Mouse (Mus musculus) embryonic facial prominence, embryonic 14.5 days (tissue): ENCODE data around the gene Nudt1. TPM values are rescaled to one million over a fixed set of nuclear protein-coding genes. Genes with fewer than 3 reads are reported as not detected.

ENCODE experiments used
- ATAC-seq: fragments of 200-750 bp; cut with Nextera tagmentation; 2 replicates; pipeline ENCODE4 v1.8.0; 2017; ENCODE audit warnings: low read depth, moderate number of reproducible peaks, moderate TSS enrichment
- DNase-seq: peaks from one replicate; pipeline ENCODE4 v3.0.0-alpha.2; 2015; ENCODE audit warnings: low spot score
- H3K27ac ChIP-seq: fragments of 300-500 bp; sonication (generic); replicated peaks from 2 replicates; pipeline ENCODE4 v1.5.1; 2014; ENCODE audit warnings: low read depth, mild to moderate bottlenecking, low read length, moderate library complexity
- H3K27me3 ChIP-seq: fragments of 300-500 bp; sonication (generic); replicated peaks from 2 replicates; pipeline ENCODE4 v1.6.1; 2014; ENCODE audit warnings: low read length; ENCODE audit not compliant: control insufficient read depth, insufficient read depth
- H3K36me3 ChIP-seq: fragments of 300-500 bp; sonication (generic); 2 replicates; pipeline ENCODE4 v1.6.1; 2014; ENCODE audit warnings: low read length, mixed read lengths; ENCODE audit not compliant: control insufficient read depth, insufficient read depth
- H3K4me1 ChIP-seq: fragments of 300-500 bp; sonication (generic); 2 replicates; pipeline ENCODE4 v1.6.1; 2014; ENCODE audit warnings: antibody characterized with exemption, low read length; ENCODE audit not compliant: control insufficient read depth, insufficient read depth
- H3K4me2 ChIP-seq: fragments of 300-500 bp; sonication (generic); 2 replicates; pipeline ENCODE4 v1.6.1; 2014; ENCODE audit warnings: low read depth, mild to moderate bottlenecking, low read length, moderate library complexity, mixed read lengths
- H3K4me3 ChIP-seq: fragments of 300-500 bp; sonication (generic); 2 replicates; pipeline ENCODE4 v1.5.1; 2014; ENCODE audit warnings: low read depth, mild to moderate bottlenecking, low read length
- H3K9ac ChIP-seq: fragments of 300-500 bp; sonication (generic); 2 replicates; pipeline ENCODE4 v1.6.1; 2014; ENCODE audit warnings: low read depth, mild to moderate bottlenecking, low read length, moderate library complexity, mixed read lengths
- H3K9me3 ChIP-seq: fragments of 300-500 bp; sonication (generic); 2 replicates; pipeline ENCODE4 v1.6.1; 2016; ENCODE audit warnings: low read length; ENCODE audit not compliant: control insufficient read depth
- WGBS: fragments of 180-500 bp; shearing (Covaris S2); extraction: QIAGEN DNeasy Blood & Tissue Kit; methylation state at CpG from one replicate; pipeline ENCODE4 v1.1.7; 2014; 5-methylcytosine and 5-hydroxymethylcytosine counted together
- polyA plus RNA-seq: library from polyadenylated mRNA; unstranded; fragments of >200 nt; fragmentation: Nextera tagmentation; extraction: Ambion mirVana; gene quantifications from 2 replicates; pipeline ENCODE4 v1.2.1, GENCODE M21; 2014

Nudt1 gene
- polyA plus RNA-seq, 1 experiment from 2014 or later: 33.1 TPM

GRCm38 (mm10) chr5:140292152-140292551 is 29.3 kb upstream of the Nudt1 start:
- no peak overlapping the region for H3K4me3 ChIP-seq
- H3K27ac ChIP-seq: no peak overlapping the region
- H3K9me3 ChIP-seq: no peaks in the 10 kb centered on the region
- H3K4me1 ChIP-seq: no peaks in the 10 kb centered on the region
- H3K36me3 ChIP-seq: peaks cover 55% of the 10 kb centered on the region
- 77% methylated on average over 1 of the region's 1 CpGs for WGBS
- no peak overlapping the region for H3K9ac ChIP-seq
- peak; percentile 82 for DNase-seq
- no peaks in the 10 kb centered on the region for H3K27me3 ChIP-seq
- no peak overlapping the region for H3K4me2 ChIP-seq
- ATAC-seq: peak; percentile 63; the same call in 1 of the 2 replicates

- WGBS: 95% methylated on average over 4 of the region's 4 CpGs
- no peaks in the 10 kb centered on the region for H3K4me1 ChIP-seq
- no peak for ATAC-seq
- no peak overlapping the region for H3K9ac ChIP-seq
- H3K4me2 ChIP-seq: no peak overlapping the region
- no peak overlapping the region for H3K4me3 ChIP-seq
- no peaks in the 10 kb centered on the region for H3K9me3 ChIP-seq
- DNase-seq: no peak
- H3K27ac ChIP-seq: no peak overlapping the region
- no peaks in the 10 kb centered on the region for H3K27me3 ChIP-seq
- peaks cover 77% of the 10 kb centered on the region for H3K36me3 ChIP-seq
These were observed 23.2 kb upstream of the Nudt1 start for GRCm38 (mm10) chr5:140298291-140298690.

- DNase-seq (no peak), ATAC-seq (no peak)
- no peak overlapping the region for H3K9ac ChIP-seq
- H3K4me2 ChIP-seq: no peak overlapping the region
- no peaks in the 10 kb centered on the region for H3K27me3 ChIP-seq
- H3K4me3 ChIP-seq: no peak overlapping the region
- 90% methylated on average over 8 of the region's 8 CpGs for WGBS
- H3K27ac ChIP-seq: no peak overlapping the region
- no peaks in the 10 kb centered on the region for H3K9me3 ChIP-seq
- H3K4me1 ChIP-seq: no peaks in the 10 kb centered on the region
- H3K36me3 ChIP-seq: peaks cover 74% of the 10 kb centered on the region
These were observed 15.4 kb upstream of the Nudt1 start for GRCm38 (mm10) chr5:140306016-140306415.

- 91% methylated on average over 14 of the region's 14 CpGs for WGBS
- no peak overlapping the region for H3K9ac ChIP-seq
- H3K4me2 ChIP-seq: no peak overlapping the region
- peaks cover 75% of the 10 kb centered on the region for H3K36me3 ChIP-seq
- H3K9me3 ChIP-seq: no peaks in the 10 kb centered on the region
- no peak overlapping the region for H3K27ac ChIP-seq
- no peaks in the 10 kb centered on the region for H3K27me3 ChIP-seq
- DNase-seq (no peak), ATAC-seq (0 out of 2 replicates have a peak, but pooled peaks have one; percentile 44)
- no peak overlapping the region for H3K4me3 ChIP-seq
- H3K4me1 ChIP-seq: no peaks in the 10 kb centered on the region
These were observed 13.9 kb upstream of the Nudt1 start for GRCm38 (mm10) chr5:140307602-140308001.

- H3K27ac ChIP-seq: no peak overlapping the region
- H3K27me3 ChIP-seq: no peaks in the 10 kb centered on the region
- no peak overlapping the region for H3K9ac ChIP-seq
- ATAC-seq: no peak
- H3K36me3 ChIP-seq: peaks cover 29% of the 10 kb centered on the region
- H3K4me3 ChIP-seq: no peak overlapping the region
- peak; percentile 6 for DNase-seq
- H3K4me1 ChIP-seq: 0 out of 2 replicates have a peak, but pooled peaks cover 4% of the 10 kb centered on the region
- no peak overlapping the region for H3K4me2 ChIP-seq
- 85% methylated on average over 3 of the region's 3 CpGs for WGBS
- H3K9me3 ChIP-seq: no peaks in the 10 kb centered on the region
These were observed 4.7 kb upstream of the Nudt1 start for GRCm38 (mm10) chr5:140316716-140317115.

- Histone ChIP-seq H3K4me2 (peak overlapping the region; percentile 61), H3K36me3 (peaks cover 10% of the 10 kb centered on the region; the same call in 1 of the 2 replicates), H3K9me3 (no peaks in the 10 kb centered on the region), H3K27me3 (no peaks in the 10 kb centered on the region), H3K27ac (peak overlapping the region; percentile 86), H3K9ac (peak overlapping the region; percentile 93), H3K4me3 (peak overlapping the region; percentile 66), H3K4me1 (0 out of 2 replicates have a peak, but pooled peaks cover 4% of the 10 kb centered on the region)
- peak; percentile 54 for DNase-seq
- ATAC-seq: peak; percentile 20; the same call in 1 of the 2 replicates
- 2% methylated on average over 17 of the region's 17 CpGs for WGBS
These were observed 510 bp downstream of the Nudt1 start for GRCm38 (mm10) chr5:140321756-140322575.

GRCm38 (mm10) chr5:140324058-140324457 is 2.6 kb downstream of the Nudt1 start:
- no peak overlapping the region for H3K4me3 ChIP-seq
- no peak overlapping the region for H3K4me2 ChIP-seq
- H3K27ac ChIP-seq: no peak overlapping the region
- H3K27me3 ChIP-seq: no peaks in the 10 kb centered on the region
- 0 out of 2 replicates have a peak, but pooled peaks cover 4% of the 10 kb centered on the region for H3K4me1 ChIP-seq
- WGBS: 94% methylated on average over 5 of the region's 5 CpGs
- DNase-seq (no peak), ATAC-seq (no peak)
- peaks cover 26% of the 10 kb centered on the region for H3K36me3 ChIP-seq
- no peaks in the 10 kb centered on the region for H3K9me3 ChIP-seq
- H3K9ac ChIP-seq: no peak overlapping the region

- WGBS: 1% methylated on average over 38 of the region's 39 CpGs
- Histone ChIP-seq H3K9ac (peak within 1 kb of the TSS; percentile 78), H3K4me2 (peak within 1 kb of the TSS; percentile 88), H3K27me3 (no peaks in the 10 kb centered on the region), H3K36me3 (peaks cover 24% of the 10 kb centered on the region), H3K4me1 (peaks cover 8% of the 10 kb centered on the region), H3K4me3 (peak within 1 kb of the TSS; percentile 70), H3K9me3 (no peaks in the 10 kb centered on the region), H3K27ac (peak within 1 kb of the TSS; percentile 86)
- ATAC-seq (peak; percentile 85), DNase-seq (peak; percentile 88)
These were observed 10.4 kb downstream of the Nudt1 start, which contains the start of gene Mrm2 for GRCm38 (mm10) chr5:140331615-140332512. Gene Mrm2 (minus strand): TSS chr5:140331898.
